Mouse (Mus musculus) liver, postnatal 0 days (tissue): Measurements from ENCODE around the gene Dmbx1.

Source experiments
- CTCF ChIP-seq: sonication (generic); IDR thresholded peaks from 2 replicates; pipeline ENCODE4 v1.5.1; 2016; ENCODE audit warnings: antibody characterized with exemption, low read depth
- EP300 ChIP-seq: IDR thresholded peaks from 2 replicates; pipeline ENCODE4 v1.6.1; 2016; ENCODE audit warnings: antibody characterized with exemption, low read depth, mild to moderate bottlenecking

DNA sequence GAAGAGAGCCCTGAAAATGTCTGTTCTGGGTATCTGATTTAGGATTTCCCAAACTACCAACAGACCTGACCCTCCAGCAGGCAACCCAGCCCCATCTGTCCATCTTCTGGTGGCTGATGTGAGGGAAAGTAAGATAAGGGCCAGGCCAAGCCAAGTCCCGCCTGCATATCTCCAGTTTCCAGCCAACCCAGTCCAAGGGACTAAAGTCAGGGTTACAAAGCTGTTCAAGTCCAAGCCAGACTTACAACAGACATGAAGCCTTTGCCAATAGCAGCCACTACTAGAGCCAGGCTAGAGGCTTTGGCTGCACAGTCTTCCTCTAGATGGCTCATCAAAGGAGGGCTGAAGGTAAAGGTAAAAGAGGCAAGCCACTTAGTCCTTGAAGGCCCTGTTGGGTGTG, 31.7 kb downstream of the Dmbx1 start:
- TF ChIP-seq CTCF (no peak), EP300 (no peak)
